Mouse (Mus musculus) right cerebral cortex, postnatal 4 days (tissue): ENCODE data around the gene Duoxa1.

Experiments
- DNase-seq: peaks from one replicate; pipeline ENCODE4 v3.0.0-alpha.2; 2022

The Duoxa1 gene

GRCm38 (mm10) chr2:122327986-122328385 lies 14.5 kb upstream of the Duoxa1 start:
- no peak for DNase-seq

GRCm38 (mm10) chr2:122325361-122325760 lies 11.8 kb upstream of the Duoxa1 start:
- no peak for DNase-seq

GRCm38 (mm10) chr2:122324586-122324985 lies 11.1 kb upstream of the Duoxa1 start:
- DNase-seq = no peak

- DNase-seq = no peak
Observed at GRCm38 (mm10) chr2:122323960-122324359, 10.4 kb upstream of the Duoxa1 start.

- DNase-seq = no peak
Observed at GRCm38 (mm10) chr2:122317384-122317783, 3.9 kb upstream of the Duoxa1 start.

- DNase-seq = no peak
Observed at GRCm38 (mm10) chr2:122315372-122315771, 1.8 kb upstream of the Duoxa1 start, which contains the start of gene Duox1. TSS of gene Duox1 (plus strand) at chr2:122315672.

GRCm38 (mm10) chr2:122312722-122313417 lies 660 bp downstream of the Duoxa1 start:
- DNase-seq = peak; percentile 84

GRCm38 (mm10) chr2:122311561-122311960 lies 2.0 kb downstream of the Duoxa1 start:
- DNase-seq = no peak

GRCm38 (mm10) chr2:122309647-122310046 lies 3.9 kb downstream of the Duoxa1 start:
- no peak for DNase-seq

- DNase-seq = no peak
Observed at GRCm38 (mm10) chr2:122306184-122306583, 7.3 kb downstream of the Duoxa1 start.

GRCm38 (mm10) chr2:122305097-122305892 lies 8.2 kb downstream of the Duoxa1 start:
- no peak for DNase-seq

GRCm38 (mm10) chr2:122304544-122304943 lies 9.0 kb downstream of the Duoxa1 start:
- no peak for DNase-seq

GRCm38 (mm10) chr2:122302574-122303241 lies 10.8 kb downstream of the Duoxa1 start:
- DNase-seq = peak; percentile 75

- DNase-seq = no peak
Observed at GRCm38 (mm10) chr2:122301921-122302573, 11.5 kb downstream of the Duoxa1 start.

GRCm38 (mm10) chr2:122301081-122301920 lies 12.2 kb downstream of the Duoxa1 start:
- peak; percentile 58 for DNase-seq

GRCm38 (mm10) chr2:122300656-122301020 lies 12.9 kb downstream of the Duoxa1 start:
- no peak for DNase-seq

- no peak for DNase-seq
Observed at GRCm38 (mm10) chr2:122299911-122300655, 13.4 kb downstream of the Duoxa1 start.

- DNase-seq = no peak
Observed at GRCm38 (mm10) chr2:122298596-122299490, 14.7 kb downstream of the Duoxa1 start, which contains the start of gene Duoxa2. TSS of gene Duoxa2 (plus strand) at chr2:122298900.

GRCm38 (mm10) chr2:122298096-122298499 lies 15.4 kb downstream of the Duoxa1 start, which contains the start of gene Duox2:
TSS of gene Duox2 (minus strand) at chr2:122298449.
- no peak for DNase-seq
